ENCODE assay signal across 14 mouse cellular contexts in genomic region chr17:78223988-78224387, GRCm38 (mm10). TPM values are rescaled to one million over a fixed set of nuclear protein-coding genes. Genes with fewer than 3 reads are reported as not detected.
DNase-seq lines count a peak whose midpoint lies in the region; ATAC-seq and TF ChIP-seq lines count a peak whose summit lies in the region.
"Had no signal": no experiment of that assay in that cellular context is flagged by ENCODE, and none has a peak within 500 bp of the region (broad histone marks: within the 10 kb centered on the region; RNA-seq: fewer than 3 reads in every experiment).

No protein-coding gene starts in this region.

- ATAC-seq in limb, embryonic 11.5 days (ENCODE audit: insufficient number of reproducible peaks, low FRiP score, low TSS enrichment, low read depth): no peak
- peak; percentile 71 for ATAC-seq in forebrain, postnatal 0 days
- ATAC-seq in limb, embryonic 13.5 days (ENCODE audit: low FRiP score, low read depth): no peak

- H3K27ac ChIP-seq in limb, embryonic 11.5 days (replicated peaks; ENCODE audit: low read depth, low read length): no peak overlapping the region
- no peak overlapping the region for H3K27ac ChIP-seq in limb, embryonic 10.5 days
- no peak overlapping the region for H3K27ac ChIP-seq in forebrain, postnatal 0 days (ENCODE audit: low read depth, low read length)
- H3K27ac ChIP-seq in limb, embryonic 13.5 days: no peak overlapping the region
- H3K27ac ChIP-seq: liver, embryonic 13.5 days; macrophage had no signal

- H3K4me1 ChIP-seq in limb, embryonic 11.5 days (ENCODE audit: control insufficient read depth, insufficient read depth, low read length): peaks cover 7% of the 10 kb centered on the region
- H3K4me1 ChIP-seq in limb, embryonic 10.5 days: peaks cover 17% of the 10 kb centered on the region
- no peaks in the 10 kb centered on the region for H3K4me1 ChIP-seq in forebrain, postnatal 0 days (ENCODE audit: insufficient read depth)
- H3K4me1 ChIP-seq in limb, embryonic 13.5 days: peaks cover 62% of the 10 kb centered on the region

- H3K4me2 ChIP-seq in limb, embryonic 11.5 days (ENCODE audit: low read depth, severe bottlenecking): no peak overlapping the region
- peak overlapping the region; percentile 20; the same call in 1 of the 2 replicates for H3K4me2 ChIP-seq in forebrain, postnatal 0 days (ENCODE audit: low read depth)
- peak overlapping the region; percentile 19; the same call in 1 of the 2 replicates for H3K4me2 ChIP-seq in limb, embryonic 13.5 days (replicated peaks)
- H3K4me2 ChIP-seq: liver, embryonic 13.5 days had no signal

- no peak for TF ChIP-seq CTCF in forebrain, postnatal 0 days (IDR thresholded peaks at IDR 0.05; ENCODE audit: low read depth)

- H3K4me3 ChIP-seq in limb, embryonic 11.5 days (ENCODE audit: low read depth, low read length): no peak overlapping the region
- H3K4me3 ChIP-seq in limb, embryonic 10.5 days: no peak overlapping the region
- no peak overlapping the region for H3K4me3 ChIP-seq in forebrain, postnatal 0 days (ENCODE audit: low read depth, low read length)
- H3K4me3 ChIP-seq in limb, embryonic 13.5 days: no peak overlapping the region
- H3K4me3 ChIP-seq: liver, embryonic 13.5 days had no signal

- no peaks in the 10 kb centered on the region for H3K9me3 ChIP-seq in limb, embryonic 11.5 days (ENCODE audit: control insufficient read depth, low read length)
- no peaks in the 10 kb centered on the region for H3K9me3 ChIP-seq in limb, embryonic 10.5 days (replicated peaks)
- H3K9me3 ChIP-seq in forebrain, postnatal 0 days (ENCODE audit: low read length): no peaks in the 10 kb centered on the region
- H3K9me3 ChIP-seq in limb, embryonic 13.5 days: no peaks in the 10 kb centered on the region
- H3K9me3 ChIP-seq: liver, embryonic 13.5 days had no signal

- no peaks in the 10 kb centered on the region for H3K36me3 ChIP-seq in limb, embryonic 11.5 days (ENCODE audit: control insufficient read depth, insufficient read depth, low read length)
- no peaks in the 10 kb centered on the region for H3K36me3 ChIP-seq in limb, embryonic 10.5 days
- H3K36me3 ChIP-seq in forebrain, postnatal 0 days (ENCODE audit: insufficient read depth): no peaks in the 10 kb centered on the region
- no peaks in the 10 kb centered on the region for H3K36me3 ChIP-seq in limb, embryonic 13.5 days
- H3K36me3 ChIP-seq: liver, embryonic 13.5 days had no signal

- no peak overlapping the region for H3K9ac ChIP-seq in limb, embryonic 11.5 days (ENCODE audit: low read length)
- H3K9ac ChIP-seq in forebrain, postnatal 0 days: no peak overlapping the region
- H3K9ac ChIP-seq in limb, embryonic 13.5 days: no peak overlapping the region
- H3K9ac ChIP-seq: liver, embryonic 13.5 days had no signal

- WGBS in limb, embryonic 11.5 days: 39% methylated on average over 10 of the region's 10 CpGs
- 50% methylated on average over 10 of the region's 10 CpGs for WGBS in limb, embryonic 10.5 days
- 28% methylated on average over 10 of the region's 10 CpGs for WGBS in forebrain, postnatal 0 days
- WGBS in limb, embryonic 13.5 days: 26% methylated on average over 10 of the region's 10 CpGs

- DNase-seq in limb, embryonic 11.5 days (ENCODE audit: low spot score): peak; percentile 38
- no peak for DNase-seq in limb, embryonic 10.5 days (ENCODE audit: low spot score)
- peak; percentile 44 for DNase-seq in forebrain, postnatal 0 days
- DNase-seq in retina, postnatal 1 day: peak; percentile 30
- no peak for DNase-seq in yolk sac, embryonic 10.5 days (ENCODE audit: low spot score)
- DNase-seq in frontal cortex, postnatal 14 days (ENCODE audit: low spot score in 2 of 2): no peak
- DNase-seq: adrenal gland, postnatal 25 days; cerebellum, adult 11 months; heart, adult 11 months; heart, postnatal 14 days; kidney, postnatal 25 days; liver, embryonic 13.5 days had no signal

- H3K27me3 ChIP-seq in limb, embryonic 11.5 days (ENCODE audit: control insufficient read depth, insufficient read depth, low read length): no peaks in the 10 kb centered on the region
- H3K27me3 ChIP-seq in limb, embryonic 10.5 days (ENCODE audit: low read depth, poor library complexity, severe bottlenecking): no peaks in the 10 kb centered on the region
- no peaks in the 10 kb centered on the region for H3K27me3 ChIP-seq in forebrain, postnatal 0 days (ENCODE audit: insufficient read depth, low read length)
- H3K27me3 ChIP-seq in limb, embryonic 13.5 days: no peaks in the 10 kb centered on the region
- H3K27me3 ChIP-seq: liver, embryonic 13.5 days had no signal

RNA-seq across cellular contexts. Expression of gene Crim1, which starts 23.9 kb away (rescaled TPM):
- polyA plus RNA-seq in limb, embryonic 11.5 days (2014; fragmentation: Nextera tagmentation; extraction: Ambion mirVana): 3.5 and 4.9 TPM in 2 replicates
- polyA plus RNA-seq in limb, embryonic 10.5 days (2016; fragmentation: Nextera tagmentation; extraction: Ambion mirVana): 1.8 and 2.2 TPM in 2 replicates
- total RNA-seq in forebrain, postnatal 0 days (2014; rRNA removed): 55.9 and 88.9 TPM in 2 replicates
- polyA plus RNA-seq in forebrain, postnatal 0 days (2015; fragmentation: Nextera tagmentation; extraction: Ambion mirVana): 7.1 and 14.1 TPM in 2 replicates
- polyA plus RNA-seq in limb, embryonic 13.5 days (2015; fragmentation: Nextera tagmentation; extraction: Ambion mirVana): 7.0 and 7.4 TPM in 2 replicates

Comparison
In these comparisons a context has a peak if more than half of its experiments do, and no peak if none do; other contexts are left out.
1. DNase-seq: peak in limb, embryonic 11.5 days (single experiment), forebrain, postnatal 0 days (single experiment) and retina, postnatal 1 day (single experiment); none in limb, embryonic 10.5 days (single experiment), yolk sac, embryonic 10.5 days (single experiment) and frontal cortex, postnatal 14 days (0 of 2).